Mouse (Mus musculus): ENCODE data around the gene Olfr94.
"Not testable (repeated sequence)": the region's sequence is repeated elsewhere in the genome, so short reads cannot be mapped to it uniquely, and the experiment has no call there.

The Olfr94 gene

DNA sequence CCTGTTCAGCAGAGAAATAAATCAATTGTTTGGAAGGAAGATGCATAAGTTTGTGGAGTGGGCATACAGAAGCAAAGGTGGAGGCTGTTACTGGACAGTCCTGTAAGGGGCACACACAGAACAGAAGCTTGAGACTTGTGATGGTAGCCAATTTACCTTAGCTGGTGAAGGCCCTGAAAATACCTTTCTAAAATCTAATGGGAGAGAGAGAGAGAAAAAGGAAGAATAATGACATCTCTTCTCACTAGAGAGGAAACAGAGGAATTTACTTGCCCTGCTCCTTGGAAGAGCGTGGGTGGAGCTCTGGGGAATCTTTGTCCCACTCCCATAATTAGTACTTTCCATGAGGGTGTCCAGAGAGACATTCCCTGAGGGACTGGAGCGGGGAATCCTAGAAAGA is at the start of gene Olfr94:
Gene Olfr94, minus strand, starts transcription at position 101 of the 400 bp plus-strand sequence.
- no peak for DNase-seq

DNA sequence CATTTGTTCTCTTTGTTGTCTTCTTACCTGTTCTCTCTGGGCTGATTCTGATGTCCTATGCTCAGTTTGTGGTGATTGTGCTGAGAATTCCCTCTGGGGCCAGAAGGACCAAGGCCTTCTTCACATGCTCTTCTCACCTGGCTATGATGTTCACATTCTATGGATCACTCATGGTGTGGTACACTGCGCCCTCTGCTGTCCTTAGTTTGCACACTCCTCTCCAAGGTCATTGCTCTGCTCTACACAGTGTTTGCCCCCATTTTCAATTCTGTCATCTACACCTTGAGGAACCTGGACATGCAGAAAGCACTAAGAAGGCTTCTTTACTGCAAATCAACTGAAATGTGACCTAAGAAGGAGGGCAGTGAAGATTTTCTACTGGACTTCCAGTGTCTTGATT is 49.8 kb upstream of the Olfr94 start:
- DNase-seq, result no peak

DNA sequence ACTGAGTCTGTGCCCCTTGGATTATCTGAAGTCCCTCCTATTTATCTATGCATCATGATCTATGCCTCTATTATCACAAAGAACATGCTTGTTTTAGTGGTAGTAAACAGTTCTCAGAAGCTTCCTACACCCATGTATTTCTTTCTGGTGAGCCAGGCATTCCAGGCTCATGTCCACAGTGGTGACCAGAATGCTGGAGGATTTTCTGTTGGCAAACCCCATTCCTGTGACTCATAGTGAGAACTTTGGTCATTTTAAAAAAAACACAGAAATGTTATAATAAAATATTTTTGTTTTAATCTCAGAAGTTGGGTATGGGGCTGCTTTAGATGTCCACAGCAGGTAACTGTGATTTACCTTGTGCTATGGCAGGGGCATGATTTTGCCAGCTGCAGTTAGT is 48.7 kb upstream of the Olfr94 start:
- no peak for DNase-seq

DNA sequence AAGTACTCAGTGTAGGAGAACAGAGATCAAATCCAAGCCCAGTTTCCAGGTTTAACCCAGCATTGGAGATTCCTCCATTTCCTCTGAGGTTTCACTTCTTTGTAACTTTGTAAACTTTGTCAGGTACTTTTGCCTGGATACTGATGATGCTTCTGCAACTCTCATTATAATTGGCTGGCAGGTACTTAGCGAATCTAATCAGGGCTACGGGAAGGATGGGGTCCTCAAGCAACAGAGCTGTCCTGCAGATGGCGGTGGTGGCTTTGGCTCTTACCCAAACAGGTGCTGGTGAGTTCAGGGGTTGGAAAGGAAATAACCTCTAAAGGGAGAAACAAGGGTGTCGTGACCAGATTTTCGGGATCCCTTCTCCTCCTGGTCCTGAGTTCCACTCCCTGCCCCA is 45.9 kb upstream of the Olfr94 start:
- peak; percentile 32 to 64 for DNase-seq

DNA sequence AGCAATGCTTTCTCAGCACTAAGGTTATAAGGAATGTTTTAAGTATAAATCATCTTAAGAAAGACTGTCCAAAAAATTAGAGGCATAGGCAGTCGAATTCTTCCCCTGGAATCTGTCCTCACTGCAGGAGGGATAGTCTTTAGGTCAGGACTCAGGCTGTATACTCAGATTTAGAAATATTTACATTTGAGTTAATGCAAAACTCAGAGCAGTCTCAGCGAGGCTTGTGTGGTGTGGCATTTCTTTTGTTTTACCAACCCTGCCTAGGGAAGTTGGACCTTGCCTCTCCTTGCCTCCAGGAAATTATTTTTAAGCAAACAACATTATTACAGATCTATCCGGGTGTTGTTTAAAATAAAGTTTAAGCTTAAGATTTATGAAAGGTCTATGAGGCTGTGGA is 41.4 kb upstream of the Olfr94 start:
- DNase-seq, result no peak

DNA sequence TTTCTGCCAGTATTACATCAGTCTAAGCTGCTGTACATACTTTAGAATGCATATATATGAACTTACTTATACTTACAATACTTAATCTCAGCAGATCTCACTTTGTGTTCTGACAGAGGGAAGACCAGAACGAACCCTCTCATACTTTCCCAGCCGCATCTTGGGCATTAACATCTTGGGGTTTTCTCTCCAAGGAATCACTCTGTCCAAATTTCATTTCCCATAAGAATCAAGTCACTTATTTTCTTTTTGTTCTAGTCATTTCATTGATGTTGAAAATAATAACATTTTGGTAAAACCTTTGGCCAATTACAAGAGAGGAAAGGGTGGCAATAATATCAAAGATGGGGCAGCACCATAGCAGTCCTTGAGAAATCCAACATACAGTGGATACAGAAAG is 36.4 kb upstream of the Olfr94 start, which contains the start of gene Olfr97:
Gene Olfr97, minus strand, starts transcription at position 101 of the 400 bp plus-strand sequence.
- not testable (repeated sequence) for DNase-seq

DNA sequence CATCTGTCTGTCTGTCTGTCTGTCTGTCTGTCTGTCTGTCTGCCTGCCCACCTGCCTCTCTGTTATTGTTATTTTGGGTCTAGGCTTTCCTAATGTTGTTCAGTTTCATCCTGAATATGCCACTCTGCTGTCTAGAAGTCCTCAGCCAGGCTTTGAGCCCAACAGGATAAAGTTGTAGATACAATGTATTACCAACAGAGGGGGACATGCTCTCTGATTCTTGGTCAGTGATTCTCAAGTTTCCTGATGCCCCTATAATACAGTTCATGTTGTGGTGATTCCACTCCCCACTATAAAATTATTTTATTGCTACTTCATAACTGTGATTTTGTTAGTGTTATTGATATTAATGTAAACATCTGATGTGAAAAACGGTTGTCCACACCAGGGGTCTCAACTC is 21.1 kb upstream of the Olfr94 start:
- DNase-seq, result no peak

DNA sequence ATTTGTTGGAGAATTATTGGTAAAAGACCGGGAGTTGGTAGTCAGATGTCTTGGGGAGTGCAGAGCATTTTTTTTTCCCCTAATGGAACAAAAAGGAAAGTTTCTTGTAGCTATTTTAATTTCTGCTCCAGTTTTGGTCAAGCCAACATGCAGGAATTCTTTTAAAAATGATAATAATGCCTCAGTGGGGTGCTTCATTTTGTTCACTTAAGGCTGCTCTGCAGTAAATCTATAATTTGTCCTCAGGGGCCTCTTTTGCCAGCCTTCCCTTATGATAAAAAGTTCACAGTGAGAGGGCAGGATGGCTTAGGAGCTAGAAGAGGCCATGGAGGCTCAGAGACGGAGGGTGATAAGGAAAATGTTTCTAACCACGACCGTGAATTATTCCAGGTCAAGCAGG is 19.1 kb upstream of the Olfr94 start, which contains the start of gene Olfr96:
Gene Olfr96, plus strand, starts transcription at position 301 of the 400 bp plus-strand sequence.
- DNase-seq, result no peak

DNA sequence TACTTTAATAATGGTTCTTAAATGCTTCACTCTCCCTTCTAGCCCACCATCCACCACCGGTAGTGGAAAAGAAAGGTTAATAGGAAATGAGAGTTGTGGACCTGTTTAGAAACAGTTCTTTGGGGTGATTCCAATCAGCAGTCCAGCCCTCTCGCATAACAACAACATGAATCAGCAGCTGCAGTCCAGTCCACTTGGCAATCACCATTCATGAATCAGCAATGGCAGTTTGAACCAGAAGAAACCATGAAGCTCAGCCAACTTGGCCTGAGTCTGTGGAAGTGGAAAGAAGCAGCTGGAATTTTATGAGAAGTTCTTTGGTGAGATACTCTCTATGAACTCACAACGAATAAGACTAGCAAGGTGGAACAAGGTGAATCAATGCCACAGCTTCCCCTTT is 17.7 kb upstream of the Olfr94 start:
- DNase-seq, result no peak

DNA sequence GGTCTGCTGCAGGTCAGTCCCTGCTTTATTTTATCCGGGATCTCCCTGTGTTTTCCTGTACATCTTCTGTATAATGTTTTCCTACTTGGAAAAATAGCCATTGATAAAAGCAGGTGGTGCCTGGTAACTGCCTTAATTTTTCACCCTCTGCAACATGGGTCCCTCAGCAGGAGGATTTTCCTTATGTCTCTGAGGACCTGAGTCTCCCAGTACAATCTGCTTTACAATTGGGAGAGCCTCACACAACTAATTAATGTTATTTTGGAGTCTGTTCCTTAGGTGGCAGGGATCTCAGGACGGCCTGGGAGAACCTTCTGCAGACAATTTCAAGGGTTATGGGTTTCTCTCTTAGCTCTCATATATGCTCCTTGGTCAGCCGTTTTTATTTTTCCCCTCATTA is 12.2 kb upstream of the Olfr94 start, which contains the start of gene Olfr95:
Gene Olfr95, minus strand, starts transcription at position 101 of the 400 bp plus-strand sequence.
- no peak for DNase-seq

DNA sequence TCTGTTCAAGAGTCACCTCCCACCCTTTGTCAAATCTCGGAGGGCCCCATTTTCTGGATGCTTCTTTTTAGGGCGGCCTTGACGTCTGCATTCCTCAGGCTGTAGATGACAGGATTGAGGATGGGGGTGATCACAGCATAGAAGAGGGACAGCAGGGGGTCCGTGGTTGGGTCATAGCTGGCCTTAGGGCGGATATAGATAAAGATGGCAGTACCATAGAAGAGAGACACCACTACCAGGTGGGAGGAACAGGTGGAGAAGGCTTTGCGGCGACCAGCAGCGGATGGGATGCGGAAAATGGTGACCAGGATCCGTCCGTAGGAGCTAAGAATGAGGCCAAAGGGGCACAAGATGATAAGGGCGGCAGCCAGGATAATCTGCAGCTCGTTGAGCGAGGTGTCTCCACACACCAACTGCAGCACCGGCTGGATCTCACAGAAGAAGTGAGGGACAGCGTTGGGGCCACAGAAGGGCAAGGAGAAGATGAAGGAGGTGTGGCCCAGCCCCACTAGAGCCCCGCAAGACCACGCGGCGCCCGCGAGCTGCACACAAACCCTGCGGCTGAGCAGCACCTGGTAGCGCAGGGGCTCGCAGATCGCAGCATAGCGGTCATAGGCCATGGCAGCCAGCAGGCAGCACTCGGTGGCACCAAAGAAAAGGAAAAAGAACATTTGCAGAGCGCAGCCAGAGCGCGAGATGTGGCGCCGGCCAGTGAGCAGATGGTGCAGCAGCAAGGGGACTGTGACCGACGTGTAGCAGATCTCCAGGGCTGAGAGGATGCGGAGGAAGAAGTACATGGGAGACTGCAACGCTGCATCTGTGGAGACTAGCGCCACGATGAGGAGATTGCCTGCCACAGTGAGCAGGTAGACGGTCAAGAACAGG is 10.3 kb upstream of the Olfr94 start:
- no peak for DNase-seq

DNA sequence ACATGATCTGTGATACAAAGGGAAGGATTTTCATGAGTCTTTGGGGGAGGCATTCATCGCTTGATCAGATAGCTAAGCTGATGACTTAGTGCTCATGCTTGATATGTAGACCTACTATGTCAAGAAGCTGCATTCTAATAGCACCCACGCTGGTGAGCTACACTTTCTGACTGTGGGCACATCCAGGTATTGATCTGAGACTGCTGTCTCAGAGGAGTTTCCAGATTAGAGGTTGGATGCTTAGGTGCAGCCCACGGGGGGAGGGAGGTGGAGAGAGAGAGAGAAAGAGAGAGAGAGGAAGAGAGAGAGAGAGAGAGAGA is 3.1 kb upstream of the Olfr94 start:
- no peak for DNase-seq

DNA sequence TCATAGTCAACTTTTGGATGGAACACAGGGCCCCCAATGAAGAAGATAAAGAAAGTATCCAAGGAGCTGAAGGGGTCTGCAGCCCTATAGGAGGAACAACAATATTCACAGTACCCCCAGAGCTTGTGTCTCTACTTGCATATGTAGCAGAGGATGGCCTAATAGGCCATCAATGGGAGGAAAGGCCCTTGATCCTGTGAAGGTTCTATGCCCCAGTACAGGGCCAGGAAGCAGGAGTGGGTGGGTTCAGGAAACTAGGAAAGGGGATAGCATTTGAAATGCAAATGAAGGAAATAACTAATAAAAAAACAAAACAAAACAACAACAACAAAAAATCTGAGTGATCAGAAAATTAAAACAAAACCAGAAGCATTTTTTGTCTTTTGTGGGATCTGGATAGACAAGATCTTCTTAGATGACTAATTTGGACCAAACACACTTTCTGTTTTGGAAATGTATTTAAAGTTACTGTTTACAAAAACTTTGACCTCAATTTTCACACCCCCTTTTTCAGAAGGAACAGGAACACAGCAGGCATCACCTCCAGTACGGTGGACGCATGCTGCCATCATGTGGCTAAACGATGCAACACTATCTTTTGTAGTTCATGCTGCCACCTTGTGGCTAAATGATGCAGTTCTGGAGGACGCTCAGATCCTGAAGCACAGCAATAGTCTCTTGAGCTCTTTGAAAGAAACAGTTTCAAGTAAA is 2.6 kb upstream of the Olfr94 start:
- peak; percentile 12 to 22 for DNase-seq

DNA sequence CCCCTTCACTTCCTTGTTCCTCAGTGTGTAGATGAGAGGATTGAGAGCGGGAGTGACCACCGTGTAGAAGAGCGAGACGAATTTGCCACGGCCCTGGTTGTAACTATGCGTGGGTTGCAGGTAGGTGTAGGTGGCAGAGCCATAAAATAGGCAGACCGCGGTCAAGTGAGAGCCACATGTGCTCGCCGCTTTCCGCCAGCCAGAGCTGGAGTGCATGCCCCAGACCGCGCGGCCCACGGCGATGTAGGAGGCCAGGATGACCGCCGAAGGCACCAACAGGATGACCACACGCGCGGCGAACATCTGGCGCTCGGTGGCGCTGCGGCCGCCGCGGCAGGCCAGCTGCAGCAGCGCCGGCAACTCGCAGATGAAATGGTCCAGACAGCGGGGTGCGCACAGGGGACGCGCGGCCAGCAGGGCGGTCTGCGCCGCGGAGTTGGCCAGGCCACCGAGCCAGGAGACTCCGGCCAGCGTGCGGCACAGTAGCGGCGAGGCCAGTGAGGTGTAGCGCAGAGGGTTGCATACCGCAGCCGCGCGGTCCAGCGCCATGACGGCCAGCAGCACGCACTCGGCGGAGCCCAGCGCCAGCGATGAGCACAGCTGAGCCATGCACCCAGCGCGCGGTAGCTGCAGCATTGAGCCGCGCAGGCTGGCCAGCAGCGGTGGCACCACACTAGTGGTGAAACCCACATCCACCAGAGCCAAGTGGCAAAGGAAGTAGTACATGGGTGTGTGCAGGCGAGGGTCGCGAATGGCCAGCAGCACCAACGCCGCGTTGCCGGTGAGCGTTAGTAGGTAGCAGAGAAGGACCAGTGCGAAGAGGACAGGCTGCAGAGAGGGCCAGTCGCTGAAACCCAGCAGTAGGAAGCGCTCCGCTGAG is 3.7 kb downstream of the Olfr94 start:
- no peak for DNase-seq

DNA sequence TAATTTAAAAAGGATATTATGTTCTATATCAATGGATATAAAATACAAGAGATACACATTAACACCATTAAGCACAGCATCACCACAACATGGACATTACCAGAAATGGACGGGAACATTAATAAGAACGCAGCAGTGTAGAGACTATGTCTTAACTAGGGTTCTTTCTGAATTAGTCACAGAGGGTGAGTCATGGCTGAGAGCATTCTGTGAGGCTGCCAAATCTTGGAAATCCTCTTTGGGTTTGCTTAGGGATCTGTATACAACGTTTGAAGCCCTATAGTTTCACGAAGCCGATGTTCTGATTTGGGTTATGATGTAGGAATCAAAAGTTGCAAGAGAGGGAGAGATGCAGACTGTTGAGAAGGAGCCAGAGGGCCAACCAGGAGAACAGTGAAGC is 6.0 kb downstream of the Olfr94 start:
- DNase-seq, result no peak

DNA sequence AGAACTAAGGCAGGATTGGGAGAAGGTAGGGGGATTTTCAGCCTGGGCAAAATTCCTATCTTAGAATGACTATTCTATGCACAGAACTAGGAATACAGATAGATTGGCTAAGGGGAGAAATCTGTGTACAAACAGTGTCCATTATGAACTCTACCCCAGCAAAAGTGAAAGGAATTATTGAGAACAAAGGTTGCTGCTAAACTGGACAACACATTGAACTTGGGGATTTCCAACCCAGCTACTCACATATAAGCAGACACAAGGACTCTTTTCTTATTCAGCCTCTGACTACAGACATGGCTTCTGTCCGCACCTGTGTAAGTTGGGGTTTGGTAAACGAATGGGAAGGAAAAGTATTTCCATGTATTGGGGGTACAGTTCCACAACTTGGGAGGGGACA is 7.1 kb downstream of the Olfr94 start, which contains the start of gene Ubd:
Gene Ubd, plus strand, starts transcription at position 237 of the 400 bp plus-strand sequence.
- DNase-seq, result no peak

DNA sequence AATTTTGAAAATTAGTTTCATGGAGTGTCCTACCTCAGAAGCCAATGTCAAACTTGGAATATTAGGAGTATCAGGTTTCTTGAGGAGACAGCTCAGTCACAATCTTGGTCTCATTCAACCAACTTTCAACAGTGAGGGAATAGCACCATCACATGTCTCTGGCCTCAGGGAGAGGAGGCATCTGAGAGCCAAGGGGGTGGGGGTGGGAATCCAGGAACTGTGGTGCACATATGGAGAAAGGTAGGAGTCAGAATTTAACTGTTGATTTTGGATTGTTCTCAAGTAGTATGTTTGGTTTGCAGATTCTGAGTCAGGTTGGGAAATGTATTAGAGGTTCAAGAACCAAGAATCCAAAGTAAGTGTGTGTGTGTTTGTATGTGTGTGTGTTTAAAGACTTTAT is 7.8 kb downstream of the Olfr94 start:
- DNase-seq, result no peak

DNA sequence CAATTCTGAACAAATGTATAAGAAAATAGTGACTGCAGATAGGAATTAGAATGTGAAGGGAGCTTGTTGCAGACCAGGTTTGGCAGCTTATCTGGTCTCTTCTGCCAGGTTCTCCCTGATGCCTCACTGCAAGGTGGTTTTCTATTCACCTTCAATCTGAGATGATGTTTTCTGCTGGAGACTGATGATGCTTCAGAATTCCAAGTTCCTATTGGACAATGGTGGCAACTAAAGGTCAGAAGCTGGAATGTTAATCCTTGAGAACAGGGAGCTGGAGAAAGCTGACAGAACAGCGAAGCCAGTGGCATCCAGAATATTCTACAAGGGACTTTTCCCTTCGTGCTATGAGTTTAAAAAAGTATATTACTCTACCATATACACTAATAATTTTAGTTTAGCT is 10.1 kb downstream of the Olfr94 start:
- no peak for DNase-seq

DNA sequence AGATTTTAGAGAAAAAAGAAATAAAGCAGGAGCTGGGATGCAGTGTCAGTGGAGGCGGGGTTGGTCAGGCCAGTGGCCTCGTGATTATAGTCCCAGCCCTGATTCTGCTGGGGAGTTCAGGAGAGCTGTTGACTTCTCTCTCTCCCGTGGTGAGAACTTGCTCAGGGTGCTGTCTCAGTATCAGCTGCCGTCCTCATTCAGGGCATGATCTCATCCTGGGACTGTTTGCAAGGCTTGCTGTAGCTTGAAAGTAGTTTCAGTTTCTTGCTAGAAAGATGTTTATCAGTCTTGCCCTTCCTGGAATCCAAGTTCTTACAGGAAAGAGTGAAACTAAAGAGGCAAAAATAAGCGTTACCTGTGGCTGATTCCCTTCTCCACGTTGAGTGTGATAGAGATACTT is 15.3 kb downstream of the Olfr94 start:
- no peak for DNase-seq

DNA sequence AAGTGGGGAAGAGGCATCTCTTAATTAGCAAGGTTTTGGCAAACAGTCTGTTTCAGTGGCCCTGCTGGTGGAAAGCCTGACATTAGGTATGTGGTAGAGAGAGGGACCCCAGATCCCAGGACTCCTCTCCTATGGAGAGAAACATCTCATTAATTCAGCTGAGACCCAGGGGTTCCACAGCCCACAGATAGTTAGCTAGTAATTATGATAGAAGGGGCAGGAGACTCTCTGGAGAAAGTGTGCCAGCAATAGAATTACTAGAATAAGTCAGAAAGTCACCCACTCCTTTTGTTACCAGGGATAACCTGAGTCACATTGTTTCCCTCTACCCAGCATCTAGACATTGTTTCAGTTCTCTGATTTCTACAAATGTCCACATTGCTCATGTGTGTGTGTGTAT is 39.4 kb downstream of the Olfr94 start, which contains the start of gene Olfr93:
Gene Olfr93, minus strand, starts transcription at position 101 of the 400 bp plus-strand sequence.
- no peak for DNase-seq
